32 mouse cellular contexts compared by ENCODE assay signal in the genomic region with DNA sequence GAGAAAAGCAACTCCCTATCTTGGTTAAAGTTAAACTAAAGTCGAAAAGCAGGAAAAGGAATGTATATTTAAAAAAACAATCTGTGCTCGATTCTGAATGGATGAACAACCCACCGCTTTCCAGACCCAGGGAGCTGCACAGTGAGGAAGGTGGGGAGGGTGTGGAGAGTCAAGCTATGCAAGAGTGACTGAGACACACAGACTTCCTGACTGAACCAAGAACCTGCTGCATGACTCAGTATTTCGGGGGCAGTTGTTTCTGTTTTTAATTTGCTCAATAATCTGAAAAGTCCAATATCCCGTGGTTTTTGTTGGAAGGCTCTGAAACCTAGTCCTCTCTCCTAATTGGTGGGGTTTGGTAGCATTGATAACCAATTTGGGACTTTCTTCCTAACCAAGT.
A peak's percentile ranks its signal among the peaks of the same experiment; 100 is the strongest.
DNase-seq lines count a peak whose midpoint lies in the region; ATAC-seq lines count a peak whose summit lies in the region.
"Had no signal": no experiment of that assay in that cellular context is flagged by ENCODE, and none has a peak within 500 bp of the region (broad histone marks: within the 10 kb centered on the region; RNA-seq: fewer than 3 reads in every experiment).

No protein-coding gene starts in this region.

- no peak for DNase-seq in kidney, postnatal 10 days
- peak; percentile 10 for DNase-seq in Muller cell, postnatal 12 days (ENCODE audit: inconsistent ontology term)
- no peak for DNase-seq in heart, adult 8-10 months (ENCODE audit: low spot score)
- no peak for DNase-seq in heart, postnatal 25 days (ENCODE audit: low spot score)
- DNase-seq: adrenal gland, adult 2 months; adrenal gland, postnatal 36 days; cerebellum, adult 18-20 months; cerebellum, postnatal 10 days; gastrocnemius, postnatal 36 days; heart, postnatal 36 days; kidney, adult 11 months; layer of hippocampus, postnatal 36 days; left cerebral cortex, postnatal 4 days; lung, adult 18-20 months; right cerebral cortex, postnatal 4 days; thymus, adult 18-20 months; thymus, postnatal 25 days had no signal

- no peak overlapping the region for H3K4me3 ChIP-seq in kidney, embryonic 16.5 days (ENCODE audit: low read length)
- no peak overlapping the region for H3K4me3 ChIP-seq in intestine, embryonic 15.5 days (replicated peaks)
- H3K4me3 ChIP-seq in forebrain, embryonic 13.5 days: no peak overlapping the region
- H3K4me3 ChIP-seq: heart, embryonic 15.5 days; hindbrain, embryonic 12.5 days; liver, embryonic 12.5 days; midbrain, embryonic 12.5 days; neural tube, embryonic 13.5 days had no signal

- no peak overlapping the region for H3K9ac ChIP-seq in kidney, embryonic 16.5 days (replicated peaks; ENCODE audit: low read length)
- no peak overlapping the region for H3K9ac ChIP-seq in intestine, embryonic 15.5 days
- no peak overlapping the region for H3K9ac ChIP-seq in forebrain, embryonic 13.5 days
- H3K9ac ChIP-seq: heart, embryonic 15.5 days; hindbrain, embryonic 12.5 days; liver, embryonic 12.5 days; midbrain, embryonic 12.5 days; neural tube, embryonic 13.5 days had no signal

- ATAC-seq in kidney, embryonic 16.5 days (ENCODE audit: low FRiP score, low TSS enrichment): peak; percentile 75; the same call in 1 of the 2 replicates
- peak; percentile 83 for ATAC-seq in intestine, embryonic 15.5 days
- ATAC-seq in megakaryocyte progenitor cell, adult 5-6 weeks (replicated peaks; ENCODE audit: poor library complexity): peak; percentile 76
- ATAC-seq in forebrain, embryonic 13.5 days: no peak
- ATAC-seq: activated CD4-positive, CD25-positive, alpha-beta regulatory T cell, adult 4 months; CD4-positive, CD25-positive, alpha-beta regulatory T cell, adult 4 months; forebrain, embryonic 14.5 days; hindbrain, postnatal 0 days; liver, embryonic 12.5 days; lung, postnatal 0 days had no signal

- intact Hi-C loops in heart, postnatal 25 days (cut with DNase I): no loop called here

- no peak overlapping the region; the same call in 1 of the 2 replicates for H3K27ac ChIP-seq in kidney, embryonic 16.5 days (ENCODE audit: low read length)
- 0 out of 2 replicates have a peak overlapping the region, but pooled peaks have one; percentile 6 for H3K27ac ChIP-seq in intestine, embryonic 15.5 days
- no peak overlapping the region for H3K27ac ChIP-seq in forebrain, embryonic 13.5 days
- H3K27ac ChIP-seq: heart, embryonic 15.5 days; hindbrain, embryonic 12.5 days; hindbrain, postnatal 0 days; liver, embryonic 12.5 days; macrophage; midbrain, embryonic 12.5 days; neural tube, embryonic 13.5 days had no signal

- H3K4me2 ChIP-seq in kidney, embryonic 16.5 days (replicated peaks; ENCODE audit: low read depth, low read length): no peak overlapping the region
- peak overlapping the region; percentile 6; the same call in 1 of the 2 replicates for H3K4me2 ChIP-seq in intestine, embryonic 15.5 days (replicated peaks)
- no peak overlapping the region for H3K4me2 ChIP-seq in forebrain, embryonic 13.5 days
- H3K4me2 ChIP-seq: heart, embryonic 15.5 days; hindbrain, embryonic 12.5 days; liver, embryonic 12.5 days; midbrain, embryonic 12.5 days; neural tube, embryonic 13.5 days had no signal

- 33% methylated on average over 5 of the region's 5 CpGs for WGBS in kidney, embryonic 16.5 days
- WGBS in intestine, embryonic 15.5 days: 30% methylated on average over 5 of the region's 5 CpGs
- WGBS in forebrain, embryonic 13.5 days: 62% methylated on average over 5 of the region's 5 CpGs

- H3K9me3 ChIP-seq in kidney, embryonic 16.5 days (ENCODE audit: low read length): no peaks in the 10 kb centered on the region
- H3K9me3 ChIP-seq in intestine, embryonic 15.5 days: no peaks in the 10 kb centered on the region
- H3K9me3 ChIP-seq in forebrain, embryonic 13.5 days (replicated peaks): no peaks in the 10 kb centered on the region
- H3K9me3 ChIP-seq: heart, embryonic 15.5 days; hindbrain, embryonic 12.5 days; liver, embryonic 12.5 days; midbrain, embryonic 12.5 days; neural tube, embryonic 13.5 days had no signal

- no peaks in the 10 kb centered on the region for H3K27me3 ChIP-seq in kidney, embryonic 16.5 days (ENCODE audit: insufficient read depth, low read length)
- no peaks in the 10 kb centered on the region for H3K27me3 ChIP-seq in intestine, embryonic 15.5 days (replicated peaks)
- H3K27me3 ChIP-seq in forebrain, embryonic 13.5 days: no peaks in the 10 kb centered on the region
- H3K27me3 ChIP-seq: heart, embryonic 15.5 days; hindbrain, embryonic 12.5 days; liver, embryonic 12.5 days; midbrain, embryonic 12.5 days; neural tube, embryonic 13.5 days had no signal

- no peaks in the 10 kb centered on the region for H3K36me3 ChIP-seq in kidney, embryonic 16.5 days (ENCODE audit: insufficient read depth, low read length)
- no peaks in the 10 kb centered on the region for H3K36me3 ChIP-seq in intestine, embryonic 15.5 days
- no peaks in the 10 kb centered on the region for H3K36me3 ChIP-seq in forebrain, embryonic 13.5 days (ENCODE audit: poor library complexity, severe bottlenecking)
- H3K36me3 ChIP-seq: heart, embryonic 15.5 days; hindbrain, embryonic 12.5 days; liver, embryonic 12.5 days; midbrain, embryonic 12.5 days; neural tube, embryonic 13.5 days had no signal

- peaks cover 13% of the 10 kb centered on the region for H3K4me1 ChIP-seq in kidney, embryonic 16.5 days (ENCODE audit: insufficient read depth, low read length)
- no peaks in the 10 kb centered on the region for H3K4me1 ChIP-seq in intestine, embryonic 15.5 days (replicated peaks)
- peaks cover 2% of the 10 kb centered on the region for H3K4me1 ChIP-seq in forebrain, embryonic 13.5 days
- H3K4me1 ChIP-seq: hindbrain, embryonic 12.5 days; midbrain, embryonic 12.5 days; neural tube, embryonic 13.5 days had no signal
